Mouse (Mus musculus) cortical plate, adult 2 months (tissue): ENCODE measurements around the gene Cnn1. TPM values are rescaled to one million over a fixed set of nuclear protein-coding genes. Genes with fewer than 3 reads are reported as not detected.
A peak's percentile ranks its signal among the peaks of the same experiment; 100 is the strongest.
"Not testable (repeated sequence)": the region's sequence is repeated elsewhere in the genome, so short reads cannot be mapped to it uniquely, and the experiment has no call there.

Source experiments
- H3K27ac ChIP-seq: fragments of 200-500 bp; 2 replicates; pipeline ENCODE4 v1.5.1; 2012; ENCODE audit warnings: low read length, control low read depth, inconsistent platforms; ENCODE audit not compliant: insufficient read depth
- H3K4me1 ChIP-seq: fragments of 200-500 bp; 2 replicates; pipeline ENCODE4 v1.6.1; 2011; ENCODE audit warnings: low read length; ENCODE audit not compliant: control insufficient read depth, insufficient read depth
- H3K4me3 ChIP-seq: fragments of 200-500 bp; 2 replicates; pipeline ENCODE4 v1.5.1; 2011; ENCODE audit warnings: mild to moderate bottlenecking, low read length, control low read depth; ENCODE audit not compliant: insufficient read depth
- CTCF ChIP-seq: fragments of 200-500 bp; IDR thresholded peaks from 2 replicates; pipeline ENCODE4 v1.5.1; 2011; ENCODE audit warnings: mild to moderate bottlenecking, control low read depth, low read length; ENCODE audit not compliant: insufficient read depth; ENCODE audit errors: extremely low read depth
- POLR2A ChIP-seq: fragments of 200-500 bp; IDR thresholded peaks from 2 replicates; pipeline ENCODE4 v1.6.1; 2011; ENCODE audit warnings: mild to moderate bottlenecking, low read length, control low read depth; ENCODE audit not compliant: insufficient read depth; ENCODE audit errors: extremely low read depth
- polyA plus RNA-seq: library from polyadenylated mRNA; depleted of rRNA; stranded (reverse); fragments of >200 nt; gene quantifications from 2 replicates; pipeline ENCODE4 v1.2.3, GENCODE M21; 2012

Cnn1 gene
- polyA plus RNA-seq, 1 experiment, result 1.2 TPM

GRCm38 (mm10) chr9:22135644-22136390 lies 36.8 kb downstream of the Cnn1 start, which contains the start of gene Acp5:
TSS of gene Acp5 (minus strand) at chr9:22135711.
- Histone ChIP-seq H3K4me1 (no peaks in the 10 kb centered on the region), H3K27ac (no peak within 1 kb of the TSS), H3K4me3 (no peak within 1 kb of the TSS)
- TF ChIP-seq POLR2A, result no peak
- TF ChIP-seq CTCF, result no peak

DNA sequence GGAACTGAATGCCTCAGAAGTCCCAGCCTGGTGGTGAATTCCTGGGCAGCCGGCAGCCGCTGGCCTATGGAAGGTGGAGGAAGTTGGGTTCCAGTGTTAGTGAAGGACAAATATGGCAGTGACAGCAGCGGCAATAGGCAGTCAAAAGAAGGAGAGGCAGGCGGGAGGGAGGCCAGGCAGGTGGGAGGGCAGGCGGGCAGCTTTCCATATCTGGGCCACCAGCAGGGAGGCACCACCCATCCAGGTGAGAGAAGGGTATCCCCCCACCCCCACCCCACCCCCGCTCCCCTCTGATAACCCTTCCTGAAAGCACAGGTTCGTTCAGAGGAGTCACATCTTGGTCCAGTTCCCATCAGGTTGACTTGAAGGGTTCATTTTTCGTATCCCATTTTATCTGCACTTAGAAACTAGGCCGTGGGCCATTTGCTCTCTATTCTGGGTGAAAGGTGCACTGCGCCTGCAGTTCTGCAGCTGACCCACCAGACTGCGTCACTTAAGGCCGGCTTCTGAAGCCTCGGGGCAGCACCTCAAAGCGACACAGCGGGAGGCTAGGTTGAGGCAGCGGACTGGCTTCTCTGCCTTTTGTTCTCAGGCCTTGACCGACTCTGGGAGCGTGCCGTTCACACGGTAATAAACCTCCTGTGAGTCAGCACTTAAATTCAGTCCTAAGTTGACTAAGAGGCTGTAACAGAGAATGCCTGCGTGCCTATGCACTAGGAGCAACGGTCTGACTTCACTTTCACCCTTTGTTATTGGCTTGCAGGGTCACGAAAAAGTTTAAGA lies 37.9 kb downstream of the Cnn1 start:
- no peaks in the 10 kb centered on the region for H3K4me1 ChIP-seq
- H3K4me3 ChIP-seq, result no peak overlapping the region
- no peak overlapping the region for H3K27ac ChIP-seq
- TF ChIP-seq POLR2A (no peak), CTCF (no peak)

DNA sequence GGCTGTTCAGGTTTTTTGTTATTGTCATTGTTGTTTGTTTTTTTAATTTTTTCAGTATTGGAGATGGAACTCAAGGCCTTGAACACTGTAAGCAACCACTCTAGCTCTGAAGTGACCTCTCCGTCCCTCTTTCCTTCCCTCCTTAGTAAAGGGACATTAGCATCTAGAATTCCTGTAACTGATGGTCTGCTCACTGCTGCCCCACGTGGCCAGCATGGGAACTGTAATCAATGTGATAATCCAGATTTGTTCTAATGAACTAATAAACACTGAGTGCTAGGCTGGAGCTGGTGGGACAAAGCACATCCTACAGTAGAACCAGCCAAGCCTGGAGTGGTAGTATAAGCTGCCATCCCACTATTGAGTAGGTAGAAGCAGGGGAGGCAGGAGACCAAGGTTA lies 39.5 kb downstream of the Cnn1 start:
- Histone ChIP-seq H3K4me1 (no peaks in the 10 kb centered on the region), H3K4me3 (no peak overlapping the region), H3K27ac (no peak overlapping the region)
- TF ChIP-seq POLR2A (no peak), CTCF (peak; percentile 83)

- Histone ChIP-seq H3K4me1 (no peaks in the 10 kb centered on the region), H3K4me3 (no peak overlapping the region), H3K27ac (no peak overlapping the region)
- TF ChIP-seq POLR2A (no peak), CTCF (no peak)
Measured at GRCm38 (mm10) chr9:22139746-22140145, 40.7 kb downstream of the Cnn1 start.

DNA sequence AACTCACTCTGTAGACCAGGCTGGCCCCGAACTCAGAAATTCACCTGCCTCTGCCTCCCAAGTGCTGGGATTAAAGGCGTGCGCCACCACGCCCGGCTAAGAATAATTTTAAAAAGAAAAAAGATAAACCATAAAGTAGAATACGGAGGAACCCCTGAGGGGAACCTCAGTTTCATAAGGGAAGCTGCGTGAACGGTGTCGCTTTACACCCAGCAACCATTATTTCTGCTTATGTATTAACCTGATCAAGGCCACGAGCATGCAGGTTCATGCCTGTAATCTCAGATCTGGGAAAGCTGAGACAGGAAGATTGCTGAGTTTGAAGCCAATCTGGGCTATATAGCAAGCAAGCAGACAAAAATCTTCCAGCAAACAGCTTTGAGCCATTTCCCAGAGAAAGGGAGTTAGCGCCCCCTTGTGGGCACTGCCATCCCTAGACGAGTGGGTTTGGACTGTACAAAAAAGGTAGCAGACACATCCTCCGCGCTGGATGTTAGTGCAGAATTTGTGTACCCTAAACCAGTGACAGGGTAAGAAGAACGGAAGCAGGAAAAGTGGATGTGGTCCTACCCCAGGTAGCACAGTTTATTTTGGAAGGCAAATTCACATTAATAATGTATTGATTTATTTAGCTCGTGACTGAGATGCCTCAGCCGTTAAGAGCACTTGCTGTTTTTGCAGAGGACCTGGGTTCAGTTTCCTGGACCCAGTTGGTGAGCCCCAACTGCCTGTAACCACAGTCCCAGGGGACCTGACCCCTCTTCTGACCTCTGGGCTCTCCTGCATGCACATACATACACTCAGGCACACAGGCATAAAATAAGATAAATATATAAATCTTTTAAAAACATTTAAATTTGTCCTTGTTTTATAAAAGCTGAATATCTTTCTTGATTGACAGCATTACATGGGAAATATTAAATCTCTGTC lies 44.4 kb downstream of the Cnn1 start:
- Histone ChIP-seq H3K4me3 (no peak overlapping the region), H3K4me1 (no peaks in the 10 kb centered on the region), H3K27ac (no peak overlapping the region)
- TF ChIP-seq CTCF, result peak; percentile 94
- TF ChIP-seq POLR2A, result no peak

GRCm38 (mm10) chr9:22144304-22144965 lies 45.4 kb downstream of the Cnn1 start:
- Histone ChIP-seq H3K27ac (no peak overlapping the region), H3K4me1 (no peaks in the 10 kb centered on the region), H3K4me3 (no peak overlapping the region)
- TF ChIP-seq CTCF (no peak), POLR2A (no peak)

DNA sequence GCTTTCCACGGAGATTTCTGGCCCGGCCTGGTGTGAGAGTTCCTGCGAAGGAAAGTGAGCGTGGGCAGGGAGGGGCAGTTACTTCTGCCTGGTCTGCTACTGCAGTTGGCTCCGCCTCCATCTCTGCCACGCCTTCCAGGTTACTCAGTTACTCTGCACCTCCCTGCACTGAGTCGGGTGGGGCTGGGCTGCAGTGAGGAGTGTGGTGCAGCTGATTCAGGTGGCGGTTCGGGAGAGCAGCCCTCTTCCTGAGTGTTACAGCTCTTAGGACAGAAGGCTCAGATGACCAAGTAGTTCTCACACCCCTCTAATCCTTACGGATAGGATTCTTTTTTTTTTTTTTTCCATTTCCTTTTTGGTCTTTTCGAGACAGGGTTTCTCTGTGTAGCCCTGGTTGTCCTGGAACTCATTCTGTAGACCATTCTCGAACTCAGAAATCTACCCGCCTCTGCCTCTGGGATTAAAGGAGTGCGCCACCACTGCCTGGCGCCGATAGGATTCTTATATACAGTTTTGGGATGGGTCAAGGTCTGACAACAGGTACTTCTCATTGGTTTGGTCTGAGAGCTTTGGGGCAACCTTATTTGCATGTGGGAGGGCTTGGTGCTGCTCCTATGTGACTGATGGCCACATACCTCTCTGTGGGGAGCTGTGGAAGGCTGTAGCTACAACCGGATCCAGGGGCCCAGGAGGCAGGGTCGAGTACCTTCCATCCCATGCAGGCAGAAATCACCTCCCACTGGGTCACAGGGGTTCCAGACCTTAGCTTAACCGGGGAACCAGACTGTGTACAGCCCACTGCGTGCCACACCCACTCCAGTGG lies 50.6 kb downstream of the Cnn1 start:
- no peaks in the 10 kb centered on the region for H3K4me1 ChIP-seq
- TF ChIP-seq CTCF (no peak), POLR2A (no peak)
- H3K4me3 ChIP-seq, result no peak overlapping the region

GRCm38 (mm10) chr9:22150249-22150693 lies 51.3 kb downstream of the Cnn1 start:
- not testable (repeated sequence) for H3K4me3 ChIP-seq, H3K27ac ChIP-seq, H3K4me1 ChIP-seq

More for the DNA sequence above, 50.6 kb downstream of the Cnn1 start:
- no peak overlapping the region for H3K27ac ChIP-seq
